Mouse (Mus musculus): ENCODE measurements around the gene Tigd3.

Gene Tigd3

GRCm38 (mm10) chr19:5894002-5894678, at the start of gene Tigd3:
TSS of gene Tigd3 (minus strand) at chr19:5894149.
- DNase-seq (ENCODE audit: low read depth, low spot score): peak; percentile 83

- no peak for DNase-seq (ENCODE audit: low read depth, low spot score)
These were observed 49.5 kb upstream of the Tigd3 start for GRCm38 (mm10) chr19:5943404-5943803.

DNA sequence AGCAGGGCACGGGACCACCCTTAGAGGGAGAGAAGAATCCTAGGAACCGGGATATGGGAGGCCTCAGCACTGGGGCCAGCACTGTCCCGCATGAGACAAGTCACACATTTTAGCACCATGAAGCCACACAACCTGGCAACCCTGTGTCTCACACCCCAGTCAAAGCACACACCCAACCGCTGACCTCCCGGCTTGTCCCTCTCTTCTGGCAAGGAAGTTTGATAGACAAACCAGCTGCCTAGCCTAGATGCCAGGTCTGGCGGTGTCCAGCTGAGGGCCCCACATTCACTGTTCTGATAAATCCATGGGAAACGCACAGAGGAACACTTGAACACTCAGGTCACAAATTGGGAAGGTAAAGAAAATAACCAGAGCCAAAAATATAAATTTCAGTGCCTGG, 48.6 kb upstream of the Tigd3 start:
- no peak for DNase-seq (ENCODE audit: low read depth, low spot score)

DNA sequence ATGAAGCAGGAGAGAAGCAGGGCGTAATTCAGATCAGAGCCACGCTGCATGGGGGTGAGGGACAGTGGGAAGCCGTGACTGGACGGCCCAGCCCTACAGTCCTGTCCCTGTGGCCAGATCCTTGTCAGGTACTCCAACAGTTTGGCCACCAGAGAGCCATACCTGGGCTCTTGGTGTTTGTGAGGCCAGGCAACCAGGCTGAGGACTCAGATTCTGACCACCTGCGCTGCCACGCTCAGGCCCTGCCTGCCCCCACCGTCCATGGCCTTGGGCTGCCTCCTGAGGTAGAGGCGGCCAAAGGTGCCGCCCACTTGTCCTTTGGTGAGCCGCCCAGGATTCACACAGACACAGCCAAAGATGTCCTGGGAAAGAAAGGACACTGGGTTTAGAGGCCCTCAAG, 46.7 kb upstream of the Tigd3 start:
- no peak for DNase-seq (ENCODE audit: low read depth, low spot score)

DNA sequence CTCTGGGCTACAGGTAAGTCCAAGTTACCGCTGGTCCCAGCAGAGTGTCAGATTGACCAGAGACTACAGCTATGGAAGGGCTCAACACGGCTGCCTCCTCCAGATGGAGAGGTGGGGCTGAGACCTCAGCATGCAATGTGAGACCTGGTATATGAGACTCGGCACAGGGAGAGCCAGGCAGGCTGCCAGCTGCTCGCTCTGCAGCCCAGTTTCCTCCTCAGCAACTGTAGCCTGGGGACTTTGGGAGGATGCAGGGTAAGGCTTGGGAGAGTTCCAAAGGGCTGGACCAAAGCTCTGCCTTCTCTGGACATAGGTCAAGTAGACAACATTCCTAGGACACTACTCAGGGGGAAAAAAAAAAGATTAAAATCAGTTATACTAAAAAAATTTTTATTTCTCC, 46.2 kb upstream of the Tigd3 start:
- DNase-seq (ENCODE audit: low read depth, low spot score): peak; percentile 97

DNA sequence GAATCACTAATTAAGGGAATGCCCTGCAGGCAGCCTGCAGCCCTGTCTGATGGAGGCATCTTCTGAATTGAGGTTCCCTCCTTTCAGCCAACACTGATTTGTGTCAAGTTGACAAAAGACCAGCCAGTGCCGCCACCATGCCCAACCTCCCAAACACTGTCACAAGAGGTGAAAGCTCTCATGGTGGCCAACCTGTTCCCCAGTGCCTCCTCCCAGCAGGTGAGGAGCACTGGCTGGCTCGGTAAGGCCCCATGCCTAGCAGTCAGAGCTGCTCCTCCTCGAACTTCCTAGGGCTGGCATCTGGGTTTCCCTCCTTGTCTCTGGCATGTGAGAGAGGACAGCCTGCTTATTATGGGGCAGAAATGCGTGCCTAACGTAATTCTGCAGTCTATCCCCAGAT, 45.8 kb upstream of the Tigd3 start:
- no peak for DNase-seq (ENCODE audit: low read depth, low spot score)

DNA sequence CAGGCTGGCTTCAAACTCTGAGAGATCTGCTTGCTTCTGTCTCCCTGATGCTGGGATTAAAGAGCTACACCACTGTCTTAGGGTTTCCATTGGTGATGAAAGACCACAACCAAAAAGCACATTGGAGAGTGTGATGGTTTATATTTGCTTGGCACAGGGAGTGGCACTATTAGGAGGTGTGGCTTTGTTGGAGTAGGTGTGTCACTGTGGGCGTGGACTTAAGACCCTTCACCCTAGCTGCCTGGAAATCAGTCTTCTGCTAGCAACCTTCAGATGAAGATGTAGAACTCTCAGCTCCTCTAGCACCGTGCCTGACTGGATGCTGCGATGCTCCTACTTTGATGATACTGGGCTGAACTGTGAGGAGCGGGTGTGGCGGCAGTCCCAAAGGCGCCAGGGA, 44.6 kb upstream of the Tigd3 start:
- DNase-seq (ENCODE audit: low read depth, low spot score): no peak

DNA sequence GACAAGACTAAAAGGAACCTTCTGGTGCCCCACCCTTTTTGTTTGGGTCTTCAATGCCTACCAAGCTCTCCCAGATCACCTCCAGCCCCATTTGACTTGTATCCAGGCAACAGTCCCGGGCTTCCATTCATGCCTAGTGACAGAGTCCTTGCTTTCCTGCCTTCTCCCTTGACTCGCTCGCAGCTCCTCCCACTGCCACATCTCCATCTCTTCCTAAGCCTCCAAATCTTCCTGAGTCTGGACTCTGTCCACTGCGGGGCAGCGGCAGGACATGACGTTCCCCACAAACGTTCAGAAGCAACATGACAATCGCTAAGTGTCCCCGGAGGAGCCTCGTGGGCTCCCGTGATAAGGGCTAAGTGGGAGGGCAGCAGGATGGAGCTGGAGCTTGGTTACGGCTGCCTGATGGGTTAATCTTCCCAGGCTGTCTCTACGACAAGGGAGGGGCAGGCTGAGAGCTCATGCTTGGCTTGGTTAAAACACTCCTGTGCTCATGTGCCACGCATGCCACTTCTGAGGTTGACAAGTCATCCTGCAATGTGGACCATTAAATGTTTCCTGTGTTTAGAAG, 44.0 kb upstream of the Tigd3 start:
- no peak for DNase-seq (ENCODE audit: low read depth, low spot score)

DNA sequence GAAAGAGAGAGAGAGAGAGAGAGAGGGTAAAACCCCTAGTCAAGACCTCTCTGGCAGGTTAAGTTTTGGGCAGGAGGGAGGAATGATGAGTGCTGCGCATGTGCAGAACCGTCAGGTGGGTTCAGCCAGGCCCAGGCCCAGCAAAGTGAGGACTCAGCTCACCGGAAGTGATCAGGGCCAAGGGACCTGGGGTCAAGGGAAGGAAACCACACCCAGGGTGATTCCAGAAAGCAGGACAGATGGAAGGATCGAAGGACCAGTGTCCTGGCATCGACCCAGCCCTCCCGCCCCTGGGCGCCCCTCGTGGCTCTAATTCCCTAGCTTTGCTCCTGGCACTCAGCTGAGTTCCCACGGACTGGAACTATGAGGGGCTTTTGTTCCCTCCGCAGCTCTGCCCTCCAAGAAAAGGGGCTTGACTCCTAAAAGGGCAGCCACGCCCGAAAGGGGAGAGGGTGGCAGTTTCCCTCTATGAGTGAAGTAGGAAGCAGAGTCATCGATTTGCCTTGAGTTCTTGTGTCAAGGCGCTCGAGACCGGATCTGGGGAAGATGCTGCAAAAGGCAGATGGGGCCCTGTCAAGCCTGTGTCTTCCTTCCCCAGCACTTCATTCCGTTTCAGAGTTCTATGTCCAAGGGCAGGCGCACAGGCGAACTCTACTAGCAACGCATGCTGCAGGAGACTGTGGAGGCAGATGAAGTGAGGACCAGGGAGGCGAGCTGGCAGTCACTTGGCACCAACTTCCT, 43.3 kb upstream of the Tigd3 start:
- no peak for DNase-seq (ENCODE audit: low read depth, low spot score)

DNA sequence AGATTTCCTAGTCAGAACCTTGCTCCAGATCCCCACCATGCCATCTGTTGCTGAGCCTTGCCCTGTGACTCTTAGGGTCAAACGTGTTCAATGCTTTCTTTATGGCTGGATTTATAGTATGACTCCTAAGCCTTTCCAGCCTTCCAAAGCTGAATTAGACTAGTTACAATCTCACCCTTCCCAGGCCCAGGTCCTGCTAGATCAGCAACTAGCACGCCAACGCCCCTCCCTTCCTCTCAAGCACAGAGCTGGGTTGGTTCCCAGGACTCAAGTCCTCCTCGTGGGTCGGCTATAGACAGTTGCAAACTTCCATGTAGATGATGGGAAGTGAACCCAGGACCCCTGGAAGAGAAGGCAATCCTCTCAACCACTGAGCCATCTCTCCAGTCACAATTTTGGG, 41.7 kb upstream of the Tigd3 start:
- no peak for DNase-seq (ENCODE audit: low read depth, low spot score)

- DNase-seq (ENCODE audit: low read depth, low spot score): no peak
These were observed 41.3 kb upstream of the Tigd3 start for GRCm38 (mm10) chr19:5935266-5935665.

DNA sequence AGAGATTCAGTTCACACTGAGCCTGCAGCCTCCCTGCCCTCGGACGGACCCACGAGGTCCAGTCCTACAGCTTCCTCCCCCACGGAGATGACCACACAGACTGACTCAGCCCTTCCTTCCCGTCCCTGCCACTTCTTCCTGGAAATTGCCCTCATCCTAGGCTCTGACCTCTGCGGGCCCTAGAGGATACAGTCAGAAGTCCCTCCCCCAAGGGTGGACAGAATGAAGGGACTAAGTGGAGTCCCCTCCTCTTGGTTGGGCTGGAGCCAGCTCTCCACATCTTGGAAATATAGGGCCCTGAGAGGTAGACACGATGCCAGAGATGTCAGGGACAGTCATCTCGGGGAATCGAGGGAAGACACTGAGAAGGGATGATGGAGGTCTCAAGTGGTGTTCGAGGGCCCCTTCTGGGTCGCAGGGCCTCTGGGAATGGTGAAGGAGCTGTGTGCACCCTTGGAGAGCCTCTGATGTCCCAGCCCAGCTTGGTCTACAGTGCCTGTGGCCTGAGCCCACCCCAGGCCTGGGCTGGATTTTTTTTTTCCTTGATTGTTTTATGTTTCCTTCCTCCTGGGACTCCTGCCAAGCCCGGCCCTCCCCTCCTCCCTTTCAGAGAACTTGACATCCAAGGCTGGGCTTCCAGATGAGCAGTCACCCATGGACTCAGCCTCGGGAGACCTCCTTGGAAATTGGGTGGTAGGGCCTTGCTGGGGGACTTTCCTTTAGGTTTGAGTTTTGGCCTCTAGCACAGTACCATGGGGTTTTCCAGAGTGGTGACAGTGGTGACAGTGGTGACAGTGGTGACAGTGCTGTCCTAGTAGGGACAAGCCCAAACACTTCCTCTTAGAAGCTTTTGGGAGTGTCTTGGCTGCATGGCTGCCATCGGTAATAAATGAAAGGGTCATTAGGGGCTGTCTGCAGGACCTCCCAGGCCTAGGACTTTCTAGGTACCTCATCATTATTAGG, 36.0 kb upstream of the Tigd3 start:
- no peak for DNase-seq (ENCODE audit: low read depth, low spot score)

GRCm38 (mm10) chr19:5928546-5928945, 34.6 kb upstream of the Tigd3 start:
- no peak for DNase-seq (ENCODE audit: low read depth, low spot score)

GRCm38 (mm10) chr19:5928104-5928503, 34.2 kb upstream of the Tigd3 start:
- DNase-seq (ENCODE audit: low read depth, low spot score): peak; percentile 76

- DNase-seq (ENCODE audit: low read depth, low spot score): no peak
These were observed 33.6 kb upstream of the Tigd3 start for GRCm38 (mm10) chr19:5927532-5927931.

DNA sequence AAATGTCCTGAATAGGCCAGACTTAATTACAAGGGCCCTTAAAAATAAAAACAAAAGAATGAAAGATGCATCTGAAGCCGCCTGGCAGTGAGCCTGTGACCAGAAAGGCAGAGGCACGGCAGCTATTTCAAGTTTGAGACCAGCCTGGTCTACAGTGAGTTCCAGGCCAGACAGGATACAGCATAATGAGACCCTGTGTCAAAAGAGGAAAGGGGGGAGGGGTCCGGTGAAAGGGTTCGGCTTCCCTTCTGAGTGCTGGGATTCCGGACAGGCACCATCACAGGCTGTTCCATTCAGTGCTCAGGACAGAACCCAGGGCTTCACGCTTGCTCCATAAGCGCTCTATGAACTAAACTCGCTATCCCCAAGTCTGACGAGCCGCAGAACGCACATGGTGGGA, 33.1 kb upstream of the Tigd3 start:
- no peak for DNase-seq (ENCODE audit: low read depth, low spot score)

- DNase-seq (ENCODE audit: low read depth, low spot score): no peak
These were observed 31.4 kb upstream of the Tigd3 start for GRCm38 (mm10) chr19:5925311-5925855.

GRCm38 (mm10) chr19:5924713-5925093, 30.8 kb upstream of the Tigd3 start, which contains the start of gene Cdc42ep2:
TSS of gene Cdc42ep2 (minus strand) at chr19:5924816.
- peak; percentile 96 for DNase-seq (ENCODE audit: low read depth, low spot score)

- DNase-seq (ENCODE audit: low read depth, low spot score): peak; percentile 90
These were observed 30.2 kb upstream of the Tigd3 start for GRCm38 (mm10) chr19:5923990-5924712.

- DNase-seq (ENCODE audit: low read depth, low spot score): no peak
These were observed 29.0 kb upstream of the Tigd3 start for GRCm38 (mm10) chr19:5922963-5923362.

Measured in skeletal muscle tissue, adult 2 months (tissue).